11 mouse cellular contexts compared by ENCODE assay signal in genomic region chr11:120158828-120159227, GRCm38 (mm10). TPM values are rescaled to one million over a fixed set of nuclear protein-coding genes. Genes with fewer than 3 reads are reported as not detected.
DNase-seq lines count a peak whose midpoint lies in the region; ATAC-seq lines count a peak whose summit lies in the region.
"Had no signal": no experiment of that assay in that cellular context is flagged by ENCODE, and none has a peak within 500 bp of the region (broad histone marks: within the 10 kb centered on the region; RNA-seq: fewer than 3 reads in every experiment).

No protein-coding gene starts in this region.

- H3K4me3 ChIP-seq in hindbrain, embryonic 15.5 days: no peak overlapping the region
- no peak overlapping the region for H3K4me3 ChIP-seq in hindbrain, embryonic 11.5 days (ENCODE audit: low read depth, low read length)
- H3K4me3 ChIP-seq: embryonic facial prominence, embryonic 13.5 days; layer of hippocampus, adult 2 months; limb, embryonic 13.5 days had no signal

- no peak overlapping the region for H3K4me2 ChIP-seq in hindbrain, embryonic 15.5 days
- no peak overlapping the region for H3K4me2 ChIP-seq in hindbrain, embryonic 11.5 days (replicated peaks; ENCODE audit: low read depth, low read length)
- H3K4me2 ChIP-seq: embryonic facial prominence, embryonic 13.5 days; limb, embryonic 13.5 days had no signal

- H3K27ac ChIP-seq in hindbrain, embryonic 15.5 days (replicated peaks): no peak overlapping the region
- H3K27ac ChIP-seq in hindbrain, embryonic 11.5 days (ENCODE audit: low read depth, low read length): no peak overlapping the region
- H3K27ac ChIP-seq: embryonic facial prominence, embryonic 13.5 days; layer of hippocampus, adult 2 months; limb, embryonic 13.5 days had no signal

- WGBS in hindbrain, embryonic 15.5 days: 76% methylated on average over 5 of the region's 5 CpGs
- WGBS in hindbrain, embryonic 11.5 days: 58% methylated on average over 5 of the region's 5 CpGs

- H3K9ac ChIP-seq in hindbrain, embryonic 15.5 days: no peak overlapping the region
- no peak overlapping the region for H3K9ac ChIP-seq in hindbrain, embryonic 11.5 days (ENCODE audit: low read depth, low read length)
- H3K9ac ChIP-seq: embryonic facial prominence, embryonic 13.5 days; limb, embryonic 13.5 days had no signal

- no peaks in the 10 kb centered on the region for H3K36me3 ChIP-seq in hindbrain, embryonic 15.5 days
- H3K36me3 ChIP-seq in hindbrain, embryonic 11.5 days (ENCODE audit: control insufficient read depth, insufficient read depth, low read length): no peaks in the 10 kb centered on the region
- H3K36me3 ChIP-seq: embryonic facial prominence, embryonic 13.5 days; limb, embryonic 13.5 days had no signal

- no peaks in the 10 kb centered on the region for H3K27me3 ChIP-seq in hindbrain, embryonic 15.5 days
- H3K27me3 ChIP-seq in hindbrain, embryonic 11.5 days (ENCODE audit: control insufficient read depth, insufficient read depth, low read length): no peaks in the 10 kb centered on the region
- H3K27me3 ChIP-seq: embryonic facial prominence, embryonic 13.5 days; limb, embryonic 13.5 days had no signal

- DNase-seq in hindbrain, embryonic 11.5 days (ENCODE audit: low spot score): no peak
- peak; percentile 52 for DNase-seq in R1 (ENCODE audit: low read depth, low spot score)
- DNase-seq in induced T-regulatory cell, adult 2 months (ENCODE audit: low read depth): peak; percentile 55
- no peak for DNase-seq in cerebellum, postnatal 4 days (ENCODE audit: low spot score in 2 of 2)
- DNase-seq in spleen, postnatal 36 days (ENCODE audit: low spot score in 2 of 2): no peak
- DNase-seq in adrenal gland, postnatal 10 days: no peak

- ATAC-seq in hindbrain, embryonic 15.5 days (ENCODE audit: low FRiP score, low read depth): peak; percentile 32; the same call in 1 of the 2 replicates
- no peak for ATAC-seq in hindbrain, embryonic 11.5 days (ENCODE audit: low FRiP score)
- peak; percentile 91 for ATAC-seq in megakaryocyte, adult 5-6 weeks (ENCODE audit: poor library complexity, severe bottlenecking)

- no peaks in the 10 kb centered on the region for H3K4me1 ChIP-seq in hindbrain, embryonic 15.5 days (replicated peaks)
- H3K4me1 ChIP-seq in hindbrain, embryonic 11.5 days (replicated peaks; ENCODE audit: control insufficient read depth, insufficient read depth, low read length): no peaks in the 10 kb centered on the region

- no peaks in the 10 kb centered on the region for H3K9me3 ChIP-seq in hindbrain, embryonic 15.5 days
- H3K9me3 ChIP-seq in hindbrain, embryonic 11.5 days (ENCODE audit: control insufficient read depth, low read length): no peaks in the 10 kb centered on the region

RNA-seq across cellular contexts. Expression of gene Slc38a10, which starts 7.7 kb away (rescaled TPM):
- polyA plus RNA-seq in hindbrain, embryonic 15.5 days (2015; fragmentation: Nextera tagmentation; extraction: Ambion mirVana): 112 and 116 TPM in 2 replicates
- 58.6 and 64.7 TPM in 2 replicates for polyA plus RNA-seq in hindbrain, embryonic 11.5 days (2014; fragmentation: Nextera tagmentation; extraction: Ambion mirVana)
- total RNA-seq in megakaryocyte, adult 5-6 weeks (2015): 23.4 and 27.7 TPM in 2 replicates
- 31.9 and 32.6 TPM in 2 replicates for total RNA-seq in megakaryocyte, adult 5-6 weeks (2017)
- total RNA-seq in adrenal gland, postnatal 10 days (2021): 100 to 1,000 TPM; 113 to 117 TPM

Comparison
In these comparisons a context has a peak if more than half of its experiments do, and no peak if none do; other contexts are left out.
1. DNase-seq: peak in R1 (single experiment) and induced T-regulatory cell, adult 2 months (single experiment); none in hindbrain, embryonic 11.5 days (single experiment), cerebellum, postnatal 4 days (0 of 2), spleen, postnatal 36 days (0 of 2) and adrenal gland, postnatal 10 days (single experiment).